Mouse (Mus musculus): ENCODE measurements around the gene Kif17.

- TF ChIP-seq CTCF (IDR thresholded peaks at IDR 0.05; ENCODE audit: extremely low read depth, insufficient read depth, insufficient read length, insufficient replicate concordance) (peak; percentile 25; the same call in 1 of the 2 replicates), POLR2A (IDR thresholded peaks at IDR 0.05; ENCODE audit: low read depth, low read length) (no peak)
Measured at GRCm38 (mm10) chr4:138315781-138316180, 65.5 kb downstream of the Kif17 start.

Data from spleen, adult 2 months (tissue).